Mouse (Mus musculus) bone marrow macrophage, adult 2 months (primary cell): ENCODE results near the gene Plekhf1. TPM values are rescaled to one million over a fixed set of nuclear protein-coding genes. Genes with fewer than 3 reads are reported as not detected.

Experiments used
- H3K27ac ChIP-seq: 2 replicates; pipeline ENCODE4 v1.5.1; 2012; ENCODE audit warnings: low read depth, low read length; ENCODE audit not compliant: insufficient read depth
- H3K4me1 ChIP-seq: 2 replicates; pipeline ENCODE4 v1.6.1; 2012; ENCODE audit warnings: low read length; ENCODE audit not compliant: control insufficient read depth, insufficient read depth
- H3K4me3 ChIP-seq: 2 replicates; pipeline ENCODE4 v1.5.1; 2012; ENCODE audit warnings: mild to moderate bottlenecking, low read length, moderate library complexity; ENCODE audit not compliant: insufficient read depth
- CTCF ChIP-seq: IDR thresholded peaks from 2 replicates; pipeline ENCODE4 v1.5.1; 2012; ENCODE audit warnings: low read depth, mild to moderate bottlenecking, low read length, moderate library complexity
- POLR2A ChIP-seq: IDR thresholded peaks from 2 replicates; pipeline ENCODE4 v1.6.1; 2012; ENCODE audit warnings: mild to moderate bottlenecking, low read depth, low read length, borderline replicate concordance
- polyA plus RNA-seq: library from polyadenylated mRNA; stranded (reverse); fragments of >200 nt; gene quantifications from 2 replicates; pipeline ENCODE4 v1.2.4, GENCODE M21; 2012; ENCODE audit not compliant: missing spikeins, insufficient read depth, insufficient read length

Plekhf1 gene
- polyA plus RNA-seq, 1 experiment = 0.99 TPM

DNA sequence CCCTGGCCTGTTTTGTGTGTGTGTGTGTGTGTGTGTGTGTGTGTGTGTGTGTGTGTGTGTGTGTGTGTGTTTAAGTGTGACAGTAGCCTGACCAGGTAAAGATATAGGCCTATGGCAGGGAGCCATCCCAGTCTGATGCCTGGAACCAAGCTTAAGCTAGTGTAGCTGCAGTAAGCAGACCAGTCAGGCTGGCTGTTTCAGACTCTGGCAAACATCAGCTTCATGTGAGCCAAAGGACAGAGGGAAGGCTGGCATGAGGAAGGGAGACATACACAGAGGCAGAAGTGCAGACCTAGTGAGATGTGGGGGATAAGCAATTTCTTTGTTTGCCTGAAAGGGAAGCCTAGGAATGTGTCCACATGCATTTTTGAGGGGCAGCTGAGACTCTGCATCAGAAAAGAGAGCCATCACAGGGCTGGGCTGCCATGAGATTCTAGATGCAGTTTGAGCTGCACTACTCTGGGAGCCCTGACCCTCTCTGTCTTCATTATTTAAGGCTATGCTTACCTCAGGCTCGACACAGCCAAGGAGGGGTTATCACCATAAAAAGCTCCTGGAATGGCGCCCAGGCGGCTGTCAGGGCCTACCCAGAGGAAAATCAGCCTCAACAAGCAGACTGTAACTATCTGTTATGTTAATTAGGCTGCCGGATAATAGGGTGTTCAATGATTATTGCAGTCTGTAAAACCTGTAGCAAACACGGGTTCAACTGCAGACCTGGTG lies 23.8 kb upstream of the Plekhf1 start:
- Histone ChIP-seq H3K27ac (no peak overlapping the region), H3K4me3 (no peak overlapping the region), H3K4me1 (no peaks in the 10 kb centered on the region)
- no peak for TF ChIP-seq POLR2A
- TF ChIP-seq CTCF = no peak

DNA sequence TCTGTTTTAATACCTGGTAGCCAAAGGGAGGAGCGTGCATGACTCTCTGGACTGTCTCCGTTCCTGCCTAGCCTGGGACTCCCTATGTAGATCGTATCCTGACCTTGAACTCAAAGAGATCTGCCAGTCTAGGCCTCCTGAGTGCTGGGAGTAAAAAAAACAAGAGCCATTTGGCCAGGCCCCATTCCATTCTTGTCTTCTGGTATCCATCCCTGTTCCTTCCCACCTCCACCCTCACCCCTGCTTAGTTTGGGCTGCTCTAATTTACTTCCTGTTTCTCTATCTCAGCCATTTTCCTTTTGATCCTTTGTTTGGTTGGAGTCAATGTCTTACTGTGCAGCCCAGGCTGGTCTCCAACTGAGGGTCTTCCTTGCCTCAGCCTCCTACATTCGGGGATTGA lies 14.6 kb upstream of the Plekhf1 start:
- H3K27ac ChIP-seq = no peak overlapping the region
- no peak for TF ChIP-seq POLR2A
- TF ChIP-seq CTCF = no peak

DNA sequence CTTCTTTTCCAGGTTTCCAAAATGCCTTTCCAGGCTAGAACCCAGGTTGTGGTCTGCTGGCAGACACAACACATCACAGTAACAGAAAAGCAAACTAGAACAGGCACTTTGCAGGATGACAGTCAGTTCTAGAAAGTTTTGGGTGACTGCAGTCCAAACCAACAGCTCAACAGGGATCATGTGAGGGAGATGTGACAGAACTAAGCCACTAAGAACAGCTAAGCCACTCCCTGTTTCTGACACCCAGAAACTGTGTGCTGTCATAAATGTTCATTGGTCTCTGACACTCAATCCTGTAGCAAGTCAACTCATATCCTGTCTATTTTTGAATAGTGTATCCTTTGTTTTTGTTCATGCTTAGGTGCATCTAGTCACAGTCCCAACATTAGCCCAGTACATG lies 9.3 kb upstream of the Plekhf1 start:
- TF ChIP-seq POLR2A (no peak), CTCF (no peak)
- no peak overlapping the region for H3K27ac ChIP-seq
- H3K4me3 ChIP-seq = no peak overlapping the region
- no peaks in the 10 kb centered on the region for H3K4me1 ChIP-seq

More for the DNA sequence above, 14.6 kb upstream of the Plekhf1 start:
- no peak overlapping the region for H3K4me3 ChIP-seq
- no peaks in the 10 kb centered on the region for H3K4me1 ChIP-seq

DNA sequence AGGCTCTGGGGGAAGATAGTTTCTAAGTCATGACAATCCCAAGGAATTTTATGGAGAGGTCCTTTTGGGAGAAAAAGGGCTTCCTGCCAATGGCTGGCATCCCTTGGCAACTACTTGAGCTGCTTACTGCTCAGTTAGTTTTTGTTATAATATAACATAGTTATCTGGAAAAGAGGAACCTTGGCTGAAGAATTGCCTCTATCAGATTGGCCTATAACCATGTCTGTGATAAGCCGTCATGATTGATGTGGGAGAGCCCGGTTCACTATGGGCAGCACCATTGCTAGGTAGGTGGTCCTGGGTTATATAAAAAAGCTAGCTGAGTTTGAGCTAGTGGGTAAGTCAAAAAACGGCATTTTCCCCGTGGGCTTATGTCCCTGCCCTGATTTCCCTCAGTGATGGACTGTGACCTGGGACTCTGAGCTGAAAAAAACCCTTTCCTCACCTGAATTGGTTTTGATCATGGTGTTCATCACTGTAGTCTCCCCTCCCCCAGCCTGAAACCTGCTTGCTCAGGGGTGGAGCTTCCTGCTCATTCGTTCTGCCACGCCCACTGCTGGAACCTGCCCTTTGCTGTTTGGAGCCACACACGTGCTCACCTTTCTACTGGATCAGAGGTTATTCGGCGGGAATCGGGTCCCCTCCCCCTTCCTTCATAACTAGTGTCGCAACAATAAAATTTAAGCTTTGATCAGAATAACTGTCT lies 8.7 kb upstream of the Plekhf1 start:
- TF ChIP-seq POLR2A (no peak), CTCF (no peak)
- Histone ChIP-seq H3K4me1 (no peaks in the 10 kb centered on the region), H3K4me3 (no peak overlapping the region), H3K27ac (no peak overlapping the region)

DNA sequence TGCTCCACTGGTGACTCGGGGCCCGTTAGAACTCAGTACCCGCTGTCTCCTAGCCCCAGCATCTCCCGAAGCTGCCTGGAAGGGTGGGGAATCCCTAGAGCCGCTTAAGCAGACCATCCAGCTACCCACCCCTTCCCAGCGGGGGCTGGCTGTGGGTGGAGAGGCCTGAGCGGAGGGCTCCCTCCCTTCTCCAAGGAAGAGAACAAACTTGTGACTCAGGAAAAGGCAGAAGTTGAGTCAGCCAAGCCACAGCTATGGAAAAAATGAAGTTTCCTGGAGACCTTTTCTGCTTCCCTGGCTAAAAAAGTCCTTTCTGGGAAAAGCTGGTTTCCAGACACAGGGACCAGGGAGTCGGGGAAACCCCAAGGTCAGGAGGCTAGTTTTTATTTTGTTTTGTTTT lies 2.5 kb upstream of the Plekhf1 start:
- TF ChIP-seq CTCF (no peak), POLR2A (no peak)
- Histone ChIP-seq H3K4me3 (no peak overlapping the region), H3K27ac (no peak overlapping the region), H3K4me1 (peaks cover 7% of the 10 kb centered on the region)

DNA sequence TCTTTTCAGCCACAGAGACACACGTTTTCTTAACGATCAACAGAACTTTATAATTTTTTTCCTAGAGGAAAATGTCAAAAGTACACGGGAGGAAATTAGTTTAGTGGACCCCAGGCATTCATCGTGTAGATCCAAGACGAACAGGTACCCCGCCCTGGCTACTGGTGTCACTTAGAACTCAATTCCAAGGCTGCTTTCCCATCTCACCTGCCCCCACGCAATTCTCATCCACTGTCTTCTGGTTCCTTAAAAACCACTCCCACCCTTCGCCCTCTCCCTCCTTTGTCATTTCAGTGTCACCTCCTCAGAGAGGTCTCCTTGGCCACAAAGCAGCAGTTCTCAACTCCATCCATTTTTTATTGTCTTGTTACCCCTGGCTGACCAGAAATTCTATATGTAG lies 513 bp upstream of the Plekhf1 start:
- H3K4me3 ChIP-seq = peak overlapping the region; percentile 63
- no peak for TF ChIP-seq POLR2A
- no peak for TF ChIP-seq CTCF
- H3K4me1 ChIP-seq = peaks cover 7% of the 10 kb centered on the region
- H3K27ac ChIP-seq = no peak overlapping the region

DNA sequence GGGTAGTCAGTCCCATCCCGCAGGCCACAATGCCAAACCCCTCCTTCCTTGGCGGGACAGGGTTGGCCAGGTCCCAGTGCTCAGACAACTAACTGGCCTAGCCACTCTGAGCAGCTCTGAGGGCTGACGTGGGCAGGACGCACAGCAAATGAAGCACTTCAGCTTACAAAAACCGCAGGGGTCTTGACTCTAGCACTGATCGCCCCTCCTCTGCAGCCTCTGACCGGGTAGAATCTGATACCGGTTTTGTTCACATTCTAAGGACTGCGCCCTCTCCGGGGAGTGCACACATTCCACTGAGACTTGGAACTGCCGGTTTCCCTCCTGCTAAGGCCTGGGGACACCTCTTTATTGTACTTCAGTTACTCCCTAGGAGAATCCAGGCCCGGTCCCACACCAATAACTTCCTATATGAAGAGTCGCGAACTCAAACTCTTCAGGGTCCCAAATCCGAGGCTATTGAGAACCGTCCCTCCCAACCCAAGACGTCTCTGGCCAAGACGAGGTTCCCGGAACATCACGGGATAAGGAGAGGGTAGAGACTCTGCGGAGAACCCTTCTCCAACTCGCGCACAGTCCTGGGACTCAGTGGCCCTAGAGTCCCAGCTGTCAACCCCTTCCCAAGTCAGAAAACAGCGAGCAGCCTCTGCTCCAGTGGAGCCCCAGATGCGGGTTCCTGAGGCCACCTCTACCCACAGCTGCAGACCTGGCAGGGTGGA lies 476 bp downstream of the Plekhf1 start:
- peak overlapping the region; percentile 63 for H3K4me3 ChIP-seq
- TF ChIP-seq POLR2A = 0 out of 2 replicates have a peak, but pooled peaks have one; percentile 38
- no peak for TF ChIP-seq CTCF

DNA sequence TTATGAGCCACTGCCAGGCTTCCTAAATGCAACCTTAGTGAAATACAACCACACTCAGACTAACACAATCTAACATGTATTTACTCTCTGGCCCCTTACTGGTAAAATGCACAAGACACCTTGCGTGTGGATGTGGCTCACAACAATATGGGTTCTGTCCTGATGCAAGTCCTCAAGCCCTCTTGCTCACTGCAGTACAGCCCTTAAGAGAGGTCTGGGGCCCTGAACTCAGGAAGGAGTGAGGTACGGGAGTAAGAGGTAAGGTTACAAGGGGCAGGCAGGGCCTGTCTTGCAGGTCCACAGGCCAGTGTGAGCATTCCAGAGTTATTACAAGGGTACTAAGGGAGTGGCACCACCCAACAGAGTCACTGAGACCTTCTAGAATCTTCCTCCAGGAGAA lies 1.6 kb downstream of the Plekhf1 start:
- Histone ChIP-seq H3K4me3 (no peak overlapping the region), H3K27ac (no peak overlapping the region), H3K4me1 (peaks cover 7% of the 10 kb centered on the region)
- no peak for TF ChIP-seq POLR2A
- no peak for TF ChIP-seq CTCF

More for the DNA sequence above, 476 bp downstream of the Plekhf1 start:
- Histone ChIP-seq H3K27ac (no peak overlapping the region), H3K4me1 (peaks cover 7% of the 10 kb centered on the region)

DNA sequence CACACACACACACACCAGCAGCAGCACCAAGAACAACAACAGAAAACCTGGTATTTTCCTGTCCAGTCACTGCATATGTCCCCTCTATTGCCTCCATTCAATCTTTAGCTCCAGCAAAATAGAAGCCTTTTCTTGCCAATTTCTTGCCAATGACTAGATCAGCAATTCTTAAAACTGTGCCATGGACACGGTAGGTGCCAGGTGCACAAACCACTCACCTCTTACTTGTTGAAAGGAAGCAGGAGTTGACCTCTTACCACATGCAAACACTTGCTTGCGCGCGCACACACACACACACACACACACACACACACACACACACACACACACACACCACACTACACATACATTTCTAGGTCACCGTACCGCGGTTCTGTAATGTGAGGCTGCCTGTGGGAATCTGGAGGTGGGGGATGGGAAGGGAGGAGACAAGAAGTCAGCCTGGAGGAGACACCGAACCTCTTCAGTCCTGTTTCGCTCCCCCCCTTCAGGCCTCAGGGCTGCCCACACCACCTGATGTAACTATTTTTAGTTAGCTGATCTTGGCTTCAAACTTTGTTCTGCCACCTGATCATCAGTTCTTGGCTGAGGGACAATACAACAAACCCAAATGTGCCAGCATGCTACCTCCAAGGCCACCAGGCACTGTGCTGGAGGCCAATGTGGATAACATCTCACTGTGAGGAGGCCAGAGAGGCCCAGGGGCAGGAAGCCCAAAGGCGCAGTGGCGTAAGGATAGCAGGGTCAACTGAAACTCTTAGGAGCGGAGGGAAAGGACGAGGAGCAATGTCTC lies 3.0 kb downstream of the Plekhf1 start:
- Histone ChIP-seq H3K4me1 (peaks cover 3% of the 10 kb centered on the region; the same call in 1 of the 2 replicates), H3K4me3 (no peak overlapping the region), H3K27ac (no peak overlapping the region)
- TF ChIP-seq CTCF (no peak), POLR2A (no peak)

DNA sequence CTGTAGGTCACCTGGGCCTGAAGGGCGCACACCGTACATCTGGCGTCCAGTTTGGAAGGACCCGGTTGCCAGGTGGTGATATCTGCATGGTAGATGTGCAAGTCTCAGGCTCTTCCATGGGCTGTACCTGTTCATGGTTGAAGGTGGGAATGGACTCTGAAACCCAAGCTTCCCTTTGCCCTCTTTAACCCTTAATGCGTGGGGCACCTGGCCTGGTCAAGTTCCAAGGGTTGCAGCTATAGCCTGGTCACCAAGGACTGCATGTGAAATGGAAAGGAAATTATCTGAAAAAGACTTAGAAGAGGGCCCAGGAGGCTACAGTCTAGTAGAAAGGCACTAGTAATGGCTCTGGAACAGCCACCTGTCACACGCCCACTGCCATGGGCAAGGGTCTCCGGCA lies 7.0 kb downstream of the Plekhf1 start:
- Histone ChIP-seq H3K4me3 (no peak overlapping the region), H3K4me1 (no peaks in the 10 kb centered on the region), H3K27ac (no peak overlapping the region)
- no peak for TF ChIP-seq POLR2A
- no peak for TF ChIP-seq CTCF
